Mouse (Mus musculus): ENCODE results near the gene Kcnk6. TPM values are rescaled to one million over a fixed set of nuclear protein-coding genes. Genes with fewer than 3 reads are reported as not detected.
"Not testable (repeated sequence)": the region's sequence is repeated elsewhere in the genome, so short reads cannot be mapped to it uniquely, and the experiment has no call there.

Gene Kcnk6
- polyA plus RNA-seq, 1 experiment, result 2.5 TPM

DNA sequence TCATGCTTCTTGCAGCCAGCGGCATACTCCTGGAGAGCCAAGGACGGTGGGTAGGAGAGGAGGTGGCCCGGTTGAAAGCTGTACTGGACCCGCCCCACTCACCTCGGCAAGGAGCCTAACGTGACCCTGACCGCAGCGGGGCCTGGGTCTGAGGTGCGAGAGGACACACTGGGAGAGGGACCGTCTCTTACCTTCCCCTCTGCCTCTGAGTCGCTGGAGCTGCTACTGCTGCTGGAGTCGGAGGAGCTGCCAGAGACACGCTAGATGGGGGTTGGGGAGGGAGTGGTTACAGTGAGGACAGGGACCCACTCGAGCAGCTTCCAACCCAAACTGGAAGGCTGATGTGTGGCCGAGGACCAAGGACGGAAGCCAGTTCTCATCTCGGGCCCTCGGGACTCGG, 15.4 kb upstream of the Kcnk6 start:
- DNase-seq (ENCODE audit: extremely low spot score in 1 of 2, low spot score in 1 of 2), result no peak

DNA sequence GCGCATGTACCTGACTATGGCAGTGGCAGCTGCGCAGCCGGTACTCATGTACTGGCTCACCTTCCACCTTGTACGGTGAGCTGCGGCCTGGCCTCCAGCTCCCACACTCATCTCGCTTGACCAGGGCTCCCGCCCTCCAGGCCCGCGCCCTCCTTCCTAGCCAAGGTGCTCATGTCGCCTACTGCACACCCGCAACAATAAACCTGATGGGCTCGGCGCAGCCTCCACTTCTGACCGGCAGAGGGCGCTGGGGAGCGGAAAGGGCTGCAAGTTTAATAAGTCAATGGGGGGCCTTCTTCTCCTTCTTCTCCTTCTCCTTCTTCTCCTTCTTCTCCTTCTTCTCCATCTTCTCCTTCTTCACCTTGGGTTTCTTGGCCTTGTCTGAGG, 15.0 kb upstream of the Kcnk6 start:
- DNase-seq (ENCODE audit: extremely low spot score in 1 of 2, low spot score in 1 of 2), result peak in 1 of 2 experiments; percentile 80

DNA sequence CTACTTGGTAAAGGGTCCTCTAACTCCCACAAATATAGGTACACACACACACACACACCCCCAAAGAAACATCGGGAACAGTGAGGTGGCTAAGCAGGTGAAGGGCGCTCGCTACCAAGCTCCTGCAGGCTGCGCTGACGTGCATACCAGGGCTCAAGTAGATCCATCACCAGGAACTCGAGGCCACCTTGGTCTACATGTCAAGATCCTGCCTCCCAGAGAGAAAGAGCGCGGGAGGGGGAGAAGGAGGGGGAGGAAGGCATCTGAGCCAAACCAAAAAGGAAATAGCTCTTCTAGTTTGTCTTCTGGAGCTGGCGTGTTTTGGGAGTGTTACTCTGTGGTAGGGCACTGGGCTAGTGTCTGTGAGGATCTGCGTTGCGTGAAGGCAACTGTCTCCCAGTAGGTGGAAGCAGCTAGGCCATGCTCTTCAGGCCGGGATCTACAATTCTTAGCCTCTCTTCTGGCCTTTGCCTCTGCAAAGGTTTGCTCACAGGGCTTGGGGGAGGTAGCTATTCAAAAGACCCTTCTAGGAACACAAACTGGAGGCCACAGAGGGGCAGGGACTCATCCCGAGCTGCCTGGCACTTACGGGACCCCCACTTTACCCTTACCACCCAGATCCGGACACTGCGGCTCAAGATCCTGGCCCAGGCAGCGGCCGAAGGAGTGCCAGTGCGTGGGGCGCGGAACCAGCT, 14.5 kb upstream of the Kcnk6 start:
- DNase-seq (ENCODE audit: extremely low spot score in 1 of 2, low spot score in 1 of 2), result no peak

DNA sequence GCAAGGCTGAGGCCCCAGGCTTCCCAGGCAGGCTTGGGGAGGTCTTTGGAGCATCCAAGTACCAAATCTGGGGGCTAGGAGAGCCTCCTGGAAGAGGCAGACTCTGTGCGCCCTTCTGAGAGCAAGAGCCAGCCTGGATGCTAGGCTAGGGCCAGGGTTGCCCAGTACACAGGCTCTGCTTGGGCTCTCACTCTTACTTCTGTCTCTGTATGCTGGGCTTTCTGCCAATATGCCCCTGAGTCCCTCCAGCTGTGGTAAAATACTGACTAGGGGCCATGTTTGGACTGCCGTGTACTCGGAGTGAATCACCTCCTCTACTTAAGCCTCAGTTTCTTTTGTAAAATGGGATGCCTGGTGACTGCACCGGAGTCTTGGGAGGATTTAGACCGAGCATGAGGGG, 13.7 kb upstream of the Kcnk6 start:
- no peak for DNase-seq (ENCODE audit: extremely low spot score in 1 of 2, low spot score in 1 of 2)

DNA sequence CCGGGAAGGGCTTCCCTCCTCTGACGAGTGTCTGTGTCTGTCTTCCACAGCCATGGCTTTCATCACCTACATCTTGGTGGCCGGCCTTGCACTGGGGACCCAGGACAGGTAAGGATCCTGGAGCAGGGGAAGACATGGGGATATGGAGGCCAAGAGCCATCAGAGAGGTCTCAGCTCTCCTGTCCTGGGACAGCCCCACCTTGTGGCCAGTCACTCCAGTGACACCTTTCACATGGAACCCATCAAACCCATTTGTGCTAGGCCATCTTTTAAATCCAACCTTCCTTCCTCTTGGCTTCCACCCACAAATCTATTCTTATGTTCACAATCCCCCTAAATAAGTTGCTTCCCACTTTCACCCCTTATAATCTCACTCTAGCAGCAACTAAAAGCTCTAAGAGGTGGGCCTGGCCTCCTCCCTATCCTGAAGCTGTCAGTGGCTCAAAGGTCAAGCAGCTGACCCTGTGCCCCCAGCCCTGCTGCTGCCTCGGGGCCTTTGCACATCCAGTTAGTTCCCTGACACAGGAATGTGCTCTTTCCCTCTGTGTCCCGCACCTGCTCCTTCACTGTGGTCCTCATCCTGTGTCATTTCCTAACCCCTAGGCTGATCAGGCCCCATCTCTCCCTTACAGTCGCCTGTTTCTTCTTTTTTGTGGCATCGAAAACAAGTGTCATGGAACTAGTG, 12.6 kb upstream of the Kcnk6 start:
- DNase-seq (ENCODE audit: extremely low spot score in 1 of 2, low spot score in 1 of 2), result no peak

DNA sequence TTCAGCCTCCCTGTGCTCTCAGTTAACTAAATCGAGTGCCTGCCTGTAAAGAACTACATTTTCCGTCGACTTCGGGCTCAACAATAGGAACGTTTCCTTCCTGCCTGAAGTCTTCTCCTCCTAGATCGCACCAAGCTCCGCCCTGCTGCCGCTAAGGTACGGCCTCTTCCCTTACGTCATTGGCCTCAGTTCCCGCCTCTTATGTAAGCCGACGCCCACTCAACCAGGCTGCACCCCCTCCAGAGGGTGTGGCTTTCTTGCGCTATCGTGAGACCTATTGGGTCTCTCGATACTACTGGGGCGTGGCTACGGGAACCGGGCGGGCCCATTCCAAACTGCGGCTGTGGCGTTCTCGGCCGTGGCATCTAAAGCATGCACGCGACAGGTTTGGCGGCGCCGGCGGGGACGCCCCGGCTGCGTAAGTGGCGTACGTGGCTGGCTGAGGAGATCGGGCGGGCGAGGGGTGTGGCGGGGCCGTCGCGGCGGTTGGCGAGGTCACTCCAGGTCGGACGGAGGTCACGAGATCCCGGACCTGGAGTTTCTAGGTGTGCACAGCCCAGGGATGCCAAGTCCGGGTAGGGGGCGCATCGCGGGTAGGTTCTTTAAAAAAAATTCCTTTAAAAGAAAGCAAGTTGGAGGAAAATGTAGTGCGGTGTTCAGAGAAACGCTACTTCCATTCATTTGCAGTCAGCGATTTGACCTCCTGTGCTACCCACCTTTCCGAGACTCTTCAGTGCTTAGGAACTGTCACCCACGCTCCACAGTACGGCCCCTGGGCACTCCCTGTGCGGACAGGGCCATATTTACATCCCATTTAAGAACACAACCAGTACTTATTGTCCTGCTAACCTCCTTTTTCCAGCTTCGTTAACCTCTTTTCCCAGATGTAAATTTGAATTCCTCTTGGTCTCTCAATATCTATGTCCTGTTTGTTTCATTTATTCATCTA, 6.0 kb upstream of the Kcnk6 start, which contains the start of gene Yif1b:
Gene Yif1b (plus strand): TSS at position 311 of the 949 bp plus-strand sequence.
- DNase-seq (ENCODE audit: extremely low spot score in 1 of 2, low spot score in 1 of 2), result peak; percentile 97 to 99

DNA sequence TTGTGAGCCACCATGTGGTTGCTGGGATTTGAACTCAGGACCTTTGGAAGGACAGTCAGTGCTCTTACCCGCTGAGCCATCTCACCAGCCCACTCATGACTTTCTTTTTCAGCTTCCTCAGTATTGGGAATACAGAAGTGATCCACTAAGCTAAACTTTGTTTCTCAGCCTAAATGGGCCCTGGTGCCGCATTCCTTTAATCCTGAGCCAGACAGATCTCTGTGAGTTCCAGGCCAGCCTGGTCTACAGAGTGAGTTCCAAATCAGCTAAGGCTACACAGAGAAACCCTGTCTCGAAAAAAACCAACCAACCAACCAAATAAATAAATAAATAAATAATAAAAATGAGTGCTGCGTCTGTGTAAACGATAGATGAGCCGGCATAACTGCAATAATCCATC, 5.3 kb upstream of the Kcnk6 start:
- DNase-seq (ENCODE audit: extremely low spot score in 1 of 2, low spot score in 1 of 2), result not testable (repeated sequence)

DNA sequence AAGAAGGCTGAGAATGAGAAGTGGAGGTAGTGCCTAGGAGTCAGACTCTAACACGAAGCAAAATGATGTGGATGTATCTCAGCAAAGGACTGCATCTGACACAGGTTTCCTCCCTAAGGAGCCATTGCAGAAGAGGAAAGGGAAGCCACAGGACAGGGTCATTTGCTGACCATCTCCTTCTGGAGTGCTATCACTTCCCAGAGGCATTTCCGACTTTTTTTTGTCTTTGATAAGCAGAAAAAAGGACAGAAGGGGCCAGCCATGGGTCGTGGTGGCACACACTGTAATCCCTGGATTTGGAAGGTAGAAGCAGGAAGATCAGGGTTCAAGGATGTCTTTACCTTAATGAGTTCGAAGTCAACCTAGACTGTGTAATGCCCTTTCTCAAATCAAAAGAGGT, 4.3 kb upstream of the Kcnk6 start:
- no peak for DNase-seq (ENCODE audit: extremely low spot score in 1 of 2, low spot score in 1 of 2)

DNA sequence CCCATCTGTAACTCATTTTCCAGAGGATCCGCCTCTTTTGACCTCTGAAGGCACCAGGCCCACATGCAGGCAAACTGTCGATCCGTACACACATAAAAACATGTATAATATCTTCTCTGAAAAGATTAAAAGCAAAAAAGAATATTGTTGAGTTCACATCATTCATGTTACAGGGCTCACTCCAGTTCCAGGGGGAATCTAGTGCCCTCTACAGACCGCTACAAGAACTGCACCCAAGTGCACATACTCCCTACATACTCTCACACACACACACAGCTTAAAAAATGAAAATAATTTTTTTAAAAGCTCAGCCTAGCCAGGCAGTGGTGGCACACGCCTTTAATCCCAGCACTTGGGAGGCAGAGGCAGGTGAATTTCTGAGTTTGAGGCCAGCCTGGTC, 2.3 kb upstream of the Kcnk6 start:
- DNase-seq (ENCODE audit: extremely low spot score in 1 of 2, low spot score in 1 of 2), result no peak

DNA sequence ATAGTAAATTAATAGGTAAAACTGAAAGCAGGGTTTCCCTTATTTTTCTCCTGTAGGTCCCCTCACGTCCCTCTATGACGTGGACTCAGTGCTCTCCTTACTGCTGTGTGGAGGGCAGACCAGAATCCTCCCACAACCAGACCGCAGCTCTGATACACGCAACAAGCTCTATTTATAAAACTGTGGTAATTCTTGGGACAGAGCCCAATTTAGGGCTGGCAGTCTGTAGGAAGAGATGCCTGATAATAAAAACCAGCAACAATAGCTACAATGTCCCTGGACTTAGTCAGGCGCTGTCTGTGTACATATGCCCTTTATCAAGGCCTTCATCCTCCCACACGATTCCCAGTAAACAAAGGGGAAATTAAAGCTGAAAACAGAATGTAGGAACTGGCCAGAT, 1.4 kb upstream of the Kcnk6 start:
- DNase-seq (ENCODE audit: extremely low spot score in 1 of 2, low spot score in 1 of 2), result peak in 1 of 2 experiments; percentile 42

DNA sequence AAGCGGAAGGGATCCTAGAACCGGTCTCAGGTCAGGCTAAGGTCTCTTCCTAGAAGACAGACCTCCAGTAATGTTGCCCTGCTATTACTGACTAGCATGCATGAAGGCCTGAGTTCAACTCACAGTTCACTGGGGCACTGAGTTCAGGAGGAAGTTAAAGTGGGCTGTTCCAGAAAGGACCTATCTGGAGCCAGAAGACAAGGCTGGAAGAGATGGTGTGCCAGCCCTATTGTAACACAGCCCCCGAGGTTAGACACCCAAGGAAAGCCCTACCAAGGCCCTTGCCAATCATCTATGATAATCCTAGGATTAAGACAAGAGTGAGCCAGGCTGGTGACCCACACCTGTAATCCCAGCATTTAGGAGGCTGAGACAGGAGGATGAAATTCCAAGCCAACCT, 798 bp downstream of the Kcnk6 start:
- no peak for DNase-seq (ENCODE audit: extremely low spot score in 1 of 2, low spot score in 1 of 2)

DNA sequence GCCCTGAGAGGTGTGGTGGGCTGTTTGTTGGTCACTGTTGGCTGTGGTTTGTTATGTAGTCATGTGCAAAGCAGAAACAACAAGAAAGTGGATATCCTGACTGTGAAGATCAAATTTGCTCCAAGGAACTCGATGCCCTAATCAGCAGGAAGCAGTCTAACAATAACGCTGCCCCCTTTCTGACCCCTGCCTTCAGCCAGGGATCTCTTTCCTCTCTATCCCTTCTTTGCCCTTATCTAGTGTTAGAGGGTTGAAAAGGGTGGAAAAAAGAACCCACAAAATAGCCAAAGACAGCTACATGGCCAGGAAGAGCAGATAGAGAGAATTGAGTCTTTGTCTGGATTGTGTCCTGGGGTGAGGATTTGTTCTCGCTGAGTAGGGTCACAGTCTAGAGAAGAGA, 1.8 kb downstream of the Kcnk6 start:
- no peak for DNase-seq (ENCODE audit: extremely low spot score in 1 of 2, low spot score in 1 of 2)

DNA sequence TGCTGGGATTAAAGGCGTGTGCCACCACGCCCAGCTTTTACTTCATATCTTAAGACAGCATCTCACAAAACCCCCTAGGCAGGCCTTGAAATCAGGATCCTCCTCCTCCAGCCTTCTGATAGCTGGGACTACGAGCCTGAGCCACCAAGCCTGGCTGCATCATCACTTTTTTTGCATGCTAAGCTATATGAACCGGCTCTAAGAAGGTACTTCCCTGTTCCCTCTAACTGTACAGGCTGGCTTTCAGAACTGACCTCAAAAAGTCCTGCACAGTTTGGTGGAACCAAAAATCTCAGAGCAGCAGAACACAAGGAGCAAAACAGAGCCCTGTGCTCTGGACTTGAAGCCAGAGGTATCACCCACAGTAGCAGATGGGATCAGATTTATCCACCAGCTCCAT, 4.1 kb downstream of the Kcnk6 start:
- DNase-seq (ENCODE audit: extremely low spot score in 1 of 2, low spot score in 1 of 2), result no peak

DNA sequence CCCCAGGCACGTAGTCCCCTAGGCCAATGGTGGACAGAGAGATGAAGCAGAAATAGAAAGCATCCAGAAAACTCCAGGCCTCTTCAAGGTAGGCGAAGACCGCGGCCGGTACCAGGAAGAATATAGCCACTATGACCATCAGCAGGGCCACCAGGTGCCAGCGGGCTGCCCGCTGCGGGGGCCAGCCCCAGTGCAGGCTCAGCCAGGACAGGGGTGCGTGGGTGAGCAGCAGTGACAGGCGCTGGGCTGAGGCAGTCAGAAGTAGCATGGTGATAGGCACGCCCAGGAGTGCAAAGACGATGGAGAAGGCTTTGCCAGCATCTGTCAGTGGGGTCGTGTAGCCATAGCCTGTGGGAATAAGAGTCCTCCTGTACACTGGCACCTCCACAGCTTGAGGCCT, 6.8 kb downstream of the Kcnk6 start:
- DNase-seq (ENCODE audit: extremely low spot score in 1 of 2, low spot score in 1 of 2), result no peak

DNA sequence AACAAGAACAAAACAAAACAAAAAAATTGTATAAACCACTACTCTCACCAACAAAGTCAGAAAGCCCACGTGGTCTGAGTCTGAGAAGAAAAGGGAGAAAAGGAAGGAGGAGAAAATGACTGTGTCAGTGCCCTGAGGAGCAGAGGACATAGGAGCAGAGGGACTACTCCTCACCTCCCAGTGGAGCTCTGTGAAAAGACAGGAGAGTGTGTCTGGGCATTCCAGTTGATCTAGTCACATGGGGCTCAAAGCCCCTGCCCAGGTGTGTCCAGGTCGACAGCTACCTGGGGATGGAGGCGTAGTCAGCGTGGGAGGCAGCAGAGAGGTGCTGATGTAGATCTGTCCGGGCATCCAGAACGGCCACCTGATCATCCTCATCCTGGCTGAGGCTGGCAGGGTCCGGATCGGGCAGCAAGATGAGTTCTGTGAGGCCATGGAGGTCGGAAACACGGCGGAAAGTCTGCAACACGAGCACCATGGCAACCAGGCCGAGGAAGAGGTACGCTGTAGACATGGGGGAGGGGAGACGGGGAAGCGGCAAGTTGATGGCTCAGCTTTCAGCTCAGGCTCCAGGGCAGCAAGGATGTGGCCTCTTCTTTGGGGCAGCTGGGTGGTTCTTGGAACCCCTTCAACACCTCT, 7.4 kb downstream of the Kcnk6 start:
- no peak for DNase-seq (ENCODE audit: extremely low spot score in 1 of 2, low spot score in 1 of 2)

DNA sequence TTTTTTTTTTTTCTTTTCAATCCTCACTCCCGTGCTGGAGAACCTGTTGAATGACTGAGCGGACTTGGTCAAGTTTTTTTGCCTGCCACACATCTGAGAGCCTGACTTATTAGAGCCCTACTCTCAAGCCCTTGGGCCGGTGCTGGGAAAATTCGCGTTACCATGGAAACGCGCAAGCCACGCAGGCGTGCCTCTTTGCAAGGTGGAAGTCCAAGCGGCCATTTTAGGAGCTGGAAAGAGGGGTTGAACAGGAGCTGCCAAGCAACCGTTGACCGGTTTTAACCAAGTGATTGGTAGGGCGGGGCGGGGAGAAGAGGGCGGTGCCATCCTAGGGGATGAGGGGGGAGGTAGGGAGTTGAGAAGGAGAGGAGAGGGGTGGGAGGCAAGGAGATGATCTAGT, 17.5 kb downstream of the Kcnk6 start:
- DNase-seq (ENCODE audit: extremely low spot score in 1 of 2, low spot score in 1 of 2), result no peak

DNA sequence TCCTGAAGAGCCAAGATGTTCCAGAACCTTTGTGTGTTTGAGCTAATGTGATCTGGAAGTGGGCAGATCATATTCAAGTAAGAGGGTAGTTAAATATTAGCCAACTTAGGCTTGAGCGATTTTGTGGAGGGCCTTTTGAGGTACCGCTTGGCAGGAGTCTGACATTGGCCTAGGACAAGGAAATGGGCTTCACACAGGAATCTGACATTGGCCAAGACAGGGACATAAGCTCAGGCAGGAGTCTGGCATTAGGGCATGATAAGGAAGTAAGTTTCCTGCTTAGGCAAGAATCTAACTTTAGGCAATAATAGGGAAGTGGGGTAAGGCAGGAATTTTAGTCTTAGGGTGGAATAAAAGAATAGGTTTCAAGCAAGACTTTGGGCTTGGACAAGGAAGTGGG, 18.1 kb downstream of the Kcnk6 start:
- no peak for DNase-seq (ENCODE audit: extremely low spot score in 1 of 2, low spot score in 1 of 2)

DNA sequence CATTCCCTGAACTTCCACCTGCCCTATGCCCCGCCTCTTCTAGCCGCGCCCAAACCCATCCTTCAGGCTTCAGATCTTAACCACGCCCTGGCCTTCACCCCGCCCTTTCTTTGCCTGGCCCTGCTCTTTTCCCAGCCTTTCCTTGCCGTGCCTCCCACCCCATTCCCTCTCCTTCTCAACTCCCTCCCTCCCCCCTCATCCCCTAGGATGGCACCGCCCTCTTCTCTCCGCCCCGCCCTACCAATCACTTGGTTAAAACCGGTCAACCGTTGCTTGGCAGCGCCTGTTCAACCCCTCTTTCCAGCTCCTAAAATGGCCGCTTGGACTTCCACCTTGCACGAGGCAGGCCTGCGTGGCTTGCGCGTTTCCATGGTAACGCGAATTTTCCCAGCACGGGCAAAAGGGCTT, 18.6 kb downstream of the Kcnk6 start, which contains the start of gene Catsperg1:
Gene Catsperg1 (minus strand): TSS at position 361 of the 408 bp plus-strand sequence.
- peak in 1 of 2 experiments; percentile 29 for DNase-seq (ENCODE audit: extremely low spot score in 1 of 2, low spot score in 1 of 2)

DNA sequence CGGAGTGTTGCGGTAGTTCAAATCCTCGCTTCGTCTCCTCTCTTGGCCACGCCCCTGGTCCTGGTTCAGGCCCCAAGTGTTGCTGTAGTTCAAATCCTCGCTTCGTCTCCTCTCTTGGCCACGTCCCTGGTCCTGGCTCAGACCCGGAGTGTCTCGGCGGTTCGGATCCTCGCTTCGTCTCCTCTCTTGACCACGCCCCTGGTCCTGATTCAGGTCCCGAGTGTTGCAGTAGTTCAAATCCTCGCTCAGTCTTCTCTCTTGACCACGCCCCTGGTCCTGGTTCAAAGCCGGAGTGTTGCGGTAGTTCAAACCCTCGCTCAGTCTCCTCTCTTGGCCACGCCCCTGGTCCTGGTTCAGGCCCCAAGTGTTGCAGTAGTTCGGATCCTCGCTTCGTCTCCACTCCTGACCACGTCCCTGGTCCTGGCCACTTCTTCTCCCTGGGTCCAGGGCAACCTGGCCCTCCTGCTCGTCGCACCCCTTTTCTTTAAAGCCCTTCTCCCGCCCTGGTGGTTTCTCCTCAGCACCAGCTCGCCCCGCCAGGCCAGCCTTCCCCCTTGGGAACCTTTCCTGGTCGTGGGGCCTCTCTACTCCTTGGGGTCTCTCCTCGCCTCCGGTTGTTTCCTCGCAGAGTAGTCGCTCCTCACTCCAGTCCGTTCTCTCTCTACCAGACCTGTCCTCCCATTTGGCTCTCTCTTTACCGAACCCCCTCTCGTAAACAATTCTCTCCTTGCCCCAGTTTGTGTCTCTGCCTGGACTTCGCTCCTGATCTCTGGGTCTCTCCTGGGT, 19.3 kb downstream of the Kcnk6 start:
- DNase-seq (ENCODE audit: extremely low spot score in 1 of 2, low spot score in 1 of 2), result not testable (repeated sequence)

DNA sequence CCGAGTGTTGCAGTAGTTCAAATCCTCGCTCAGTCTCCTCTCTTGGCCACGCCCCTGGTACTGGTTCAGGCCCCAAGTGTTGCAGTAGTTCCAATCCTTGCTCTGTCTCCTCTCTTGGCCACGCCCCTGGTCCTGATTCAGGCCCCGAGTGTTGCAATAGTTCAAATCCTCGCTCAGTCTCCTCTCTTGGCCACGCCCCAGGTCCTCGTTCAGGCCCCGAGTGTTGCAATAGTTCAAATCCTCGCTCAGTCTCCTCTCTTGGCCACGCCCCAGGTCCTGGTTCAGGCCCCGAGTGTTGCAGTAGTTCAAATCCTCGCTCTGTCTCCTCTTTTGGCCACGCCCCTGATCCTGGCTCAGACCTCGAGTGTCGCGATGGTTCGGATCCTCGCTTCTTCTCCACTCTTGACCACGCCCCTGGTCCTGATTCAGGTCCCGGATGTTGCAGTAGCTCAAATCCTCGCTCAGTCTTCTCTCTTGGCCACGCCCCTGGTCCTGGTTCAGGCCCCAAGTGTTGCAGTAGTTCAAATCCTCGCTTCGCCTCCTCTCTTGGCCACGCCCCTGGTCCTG, 20.0 kb downstream of the Kcnk6 start:
- no peak for DNase-seq (ENCODE audit: extremely low spot score in 1 of 2, low spot score in 1 of 2)
